Mouse (Mus musculus) kidney, adult 2 months (tissue): ENCODE measurements around the gene Ptprs. TPM values are rescaled to one million over a fixed set of nuclear protein-coding genes. Genes with fewer than 3 reads are reported as not detected.

Experiments used
- DNase-seq: peaks from one replicate; pipeline ENCODE4 v3.0.0; 2021
- H3K27ac ChIP-seq: fragments of 200-500 bp; 2 replicates; pipeline ENCODE4 v1.5.1; 2012; ENCODE audit warnings: low read depth, low read length, control low read depth, inconsistent platforms; ENCODE audit not compliant: insufficient read depth
- H3K27me3 ChIP-seq: fragments of 200-500 bp; replicated peaks from 2 replicates; pipeline ENCODE4 v1.6.1; 2012; ENCODE audit warnings: mild to moderate bottlenecking, moderate library complexity, low read length, inconsistent platforms; ENCODE audit not compliant: control insufficient read depth, insufficient read depth
- H3K36me3 ChIP-seq: fragments of 200-500 bp; 2 replicates; pipeline ENCODE4 v1.6.1; 2012; ENCODE audit warnings: mild to moderate bottlenecking, moderate library complexity, low read length, inconsistent platforms; ENCODE audit not compliant: control insufficient read depth, insufficient read depth
- H3K4me1 ChIP-seq: fragments of 200-500 bp; 2 replicates; pipeline ENCODE4 v1.6.1; 2011; ENCODE audit warnings: low read length; ENCODE audit not compliant: control insufficient read depth, insufficient read depth
- H3K4me3 ChIP-seq: fragments of 200-500 bp; 2 replicates; pipeline ENCODE4 v1.5.1; 2011; ENCODE audit warnings: mild to moderate bottlenecking, low read depth, low read length, control low read depth; ENCODE audit not compliant: insufficient read depth
- CTCF ChIP-seq: fragments of 200-500 bp; conservative IDR thresholded peaks from 2 replicates; pipeline ENCODE4 v1.5.1; 2011; ENCODE audit warnings: low read depth, mild to moderate bottlenecking, control low read depth, low read length, moderate library complexity, mixed read lengths; ENCODE audit not compliant: insufficient read depth, insufficient read length
- POLR2A ChIP-seq: fragments of 200-500 bp; IDR thresholded peaks from one replicate; pipeline ENCODE4 v1.6.1; 2011; ENCODE audit warnings: low read depth, low read length, control low read depth
- WGBS: fragments of 180-500 bp; shearing (Covaris S2); methylation state at CpG from one replicate; pipeline ENCODE4 v1.1.7; 2018; 5-methylcytosine and 5-hydroxymethylcytosine counted together
- polyA plus RNA-seq: library from polyadenylated mRNA; depleted of rRNA; stranded (reverse); fragments of >200 nt; gene quantifications from 2 replicates; pipeline ENCODE4 v1.2.3, GENCODE M21; 2012; rRNA removed

Gene Ptprs
- polyA plus RNA-seq, 1 experiment = 38.8 TPM

- H3K27ac ChIP-seq = no peak overlapping the region
- 39% methylated on average over 7 of the region's 7 CpGs for WGBS
- no peak for DNase-seq
These were observed 110.3 kb downstream of the Ptprs start for GRCm38 (mm10) chr17:56365791-56366673.

More at GRCm38 (mm10) chr17:56365791-56366673, 110.3 kb downstream of the Ptprs start:
- Histone ChIP-seq H3K36me3 (no peaks in the 10 kb centered on the region), H3K4me1 (0 out of 2 replicates have a peak, but pooled peaks cover 5% of the 10 kb centered on the region), H3K27me3 (no peaks in the 10 kb centered on the region), H3K4me3 (no peak overlapping the region)
- TF ChIP-seq CTCF (no peak), POLR2A (no peak)

Other genes with a start within 250 kb of the Ptprs start
- 23.7 and 28.2 TPM in 2 replicates for gene Fem1a, start 219.7 kb downstream of the Ptprs start, polyA plus RNA-seq
- gene Ticam1, start 199.7 kb downstream of the Ptprs start, polyA plus RNA-seq = 33.3 and 34.7 TPM in 2 replicates
- 34.8 and 43.1 TPM in 2 replicates for gene Plin3, start 183.6 kb downstream of the Ptprs start, polyA plus RNA-seq
- gene Arrdc5, start 176.2 kb downstream of the Ptprs start, polyA plus RNA-seq = not detected in 2 replicates
- 1.2 and 2.3 TPM in 2 replicates for gene Uhrf1, start 173.2 kb downstream of the Ptprs start, polyA plus RNA-seq
- gene Kdm4b, start 150.4 kb downstream of the Ptprs start, polyA plus RNA-seq = 21.6 and 24.9 TPM in 2 replicates
- 0.17 and 0.52 TPM in 2 replicates for gene Znrf4, start 35.9 kb upstream of the Ptprs start, polyA plus RNA-seq
- 1.7 and 2.1 TPM in 2 replicates for gene Gm20219, start 77.9 kb upstream of the Ptprs start, polyA plus RNA-seq
- gene Safb2, start 108.1 kb upstream of the Ptprs start, polyA plus RNA-seq = 68.4 and 77.1 TPM in 2 replicates
- gene Safb, start 108.3 kb upstream of the Ptprs start, polyA plus RNA-seq = 67.6 and 87.0 TPM in 2 replicates
- 440 and 549 TPM in 2 replicates for gene 2410015M20Rik, start 133.3 kb upstream of the Ptprs start, polyA plus RNA-seq
- 1,850 and 1,975 TPM in 2 replicates for gene Rpl36, start 136.9 kb upstream of the Ptprs start, polyA plus RNA-seq
- 123 and 128 TPM in 2 replicates for gene Lonp1, start 150.4 kb upstream of the Ptprs start, polyA plus RNA-seq
- gene Catsperd, start 151.7 kb upstream of the Ptprs start, polyA plus RNA-seq = 0.97 and 1.5 TPM in 2 replicates
- gene Ranbp3, start 196.8 kb upstream of the Ptprs start, polyA plus RNA-seq = 48.7 and 58.8 TPM in 2 replicates
- gene Ndufa11, start 241.3 kb upstream of the Ptprs start, polyA plus RNA-seq = 897 and 907 TPM in 2 replicates
- gene Vmac, start 241.5 kb upstream of the Ptprs start, polyA plus RNA-seq = 32.8 and 33.0 TPM in 2 replicates